Mouse (Mus musculus) heart, embryonic 13.5 days (tissue): ENCODE data around the gene Krtap12-1. TPM values are rescaled to one million over a fixed set of nuclear protein-coding genes. Genes with fewer than 3 reads are reported as not detected.
"Not testable (repeated sequence)": the region's sequence is repeated elsewhere in the genome, so short reads cannot be mapped to it uniquely, and the experiment has no call there.

ENCODE experiments used
- ATAC-seq: fragments of 200-750 bp; cut with Nextera tagmentation; 2 replicates; pipeline ENCODE4 v1.8.0; 2017; ENCODE audit warnings: moderate TSS enrichment; ENCODE audit not compliant: insufficient number of reproducible peaks, low FRiP score, low TSS enrichment; ENCODE audit errors: extremely low read depth
- H3K27ac ChIP-seq: fragments of 300-500 bp; sonication (generic); replicated peaks from 2 replicates; pipeline ENCODE4 v1.5.1; 2015; ENCODE audit warnings: moderate library complexity, mild to moderate bottlenecking, inconsistent platforms
- H3K27me3 ChIP-seq: fragments of 300-500 bp; sonication (generic); replicated peaks from 2 replicates; pipeline ENCODE4 v1.6.1; 2015; ENCODE audit warnings: mild to moderate bottlenecking, inconsistent platforms
- H3K36me3 ChIP-seq: fragments of 300-500 bp; sonication (generic); 2 replicates; pipeline ENCODE4 v1.6.1; 2015; ENCODE audit warnings: mild to moderate bottlenecking, inconsistent platforms
- H3K4me1 ChIP-seq: fragments of 300-500 bp; sonication (generic); 2 replicates; pipeline ENCODE4 v1.6.1; 2015; ENCODE audit warnings: inconsistent platforms
- H3K4me2 ChIP-seq: fragments of 300-500 bp; sonication (generic); 2 replicates; pipeline ENCODE4 v1.6.1; 2015; ENCODE audit warnings: inconsistent platforms, mild to moderate bottlenecking, moderate library complexity
- H3K4me3 ChIP-seq: fragments of 300-500 bp; sonication (generic); 2 replicates; pipeline ENCODE4 v1.5.1; 2015; ENCODE audit warnings: moderate library complexity, mild to moderate bottlenecking, inconsistent platforms
- H3K9ac ChIP-seq: fragments of 300-500 bp; sonication (generic); 2 replicates; pipeline ENCODE4 v1.6.1; 2015; ENCODE audit warnings: inconsistent platforms, mild to moderate bottlenecking, moderate library complexity
- H3K9me3 ChIP-seq: fragments of 300-500 bp; sonication (generic); 2 replicates; pipeline ENCODE4 v1.6.1; 2016; ENCODE audit warnings: inconsistent platforms
- WGBS: fragments of 180-500 bp; shearing (Covaris S2); methylation state at CpG from one replicate; pipeline ENCODE4 v1.1.7; 2015; ENCODE audit warnings: mixed read lengths; 5-methylcytosine and 5-hydroxymethylcytosine counted together
- polyA plus RNA-seq: library from polyadenylated mRNA; unstranded; fragments of >200 nt; fragmentation: Nextera tagmentation; extraction: Ambion mirVana; gene quantifications from 2 replicates; pipeline ENCODE4 v1.2.1, GENCODE M21; 2015

Krtap12-1 gene
- polyA plus RNA-seq, 1 experiment from 2014 or later: not detected

DNA sequence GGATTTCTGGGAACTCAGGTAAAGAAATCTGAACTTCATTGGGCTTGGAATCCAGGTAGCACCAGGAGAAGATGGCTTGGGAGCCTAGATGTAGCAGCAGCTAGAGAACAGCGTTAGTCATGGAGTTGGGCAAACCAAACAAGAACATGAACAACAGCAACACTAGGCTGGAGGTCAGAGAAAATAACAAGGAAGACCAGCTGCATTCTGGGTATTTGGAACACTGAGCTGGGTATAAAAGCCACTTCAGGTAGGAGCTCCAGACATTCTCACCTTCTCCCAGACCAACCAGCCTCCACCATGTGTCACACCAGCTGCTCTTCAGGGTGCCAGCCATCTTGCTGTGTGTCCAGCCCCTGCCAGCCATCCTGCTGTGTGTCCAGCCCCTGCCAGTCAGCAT lies 14.1 kb upstream of the Krtap12-1 start, which contains the start of gene Gm10272:
Gene Gm10272, plus strand, starts transcription at position 301 of the 400 bp plus-strand sequence.
- H3K9ac ChIP-seq: no peak within 1 kb of the TSS
- H3K9me3 ChIP-seq: 0 out of 2 replicates have a peak, but pooled peaks cover 12% of the 10 kb centered on the region
- no peaks in the 10 kb centered on the region for H3K36me3 ChIP-seq
- ATAC-seq: no peak
- H3K27me3 ChIP-seq: no peaks in the 10 kb centered on the region
- no peak within 1 kb of the TSS for H3K4me2 ChIP-seq
- no peaks in the 10 kb centered on the region for H3K4me1 ChIP-seq
- WGBS: 100% methylated on average over 1 of the region's 1 CpGs
- no peak within 1 kb of the TSS for H3K4me3 ChIP-seq
- H3K27ac ChIP-seq: no peak within 1 kb of the TSS

DNA sequence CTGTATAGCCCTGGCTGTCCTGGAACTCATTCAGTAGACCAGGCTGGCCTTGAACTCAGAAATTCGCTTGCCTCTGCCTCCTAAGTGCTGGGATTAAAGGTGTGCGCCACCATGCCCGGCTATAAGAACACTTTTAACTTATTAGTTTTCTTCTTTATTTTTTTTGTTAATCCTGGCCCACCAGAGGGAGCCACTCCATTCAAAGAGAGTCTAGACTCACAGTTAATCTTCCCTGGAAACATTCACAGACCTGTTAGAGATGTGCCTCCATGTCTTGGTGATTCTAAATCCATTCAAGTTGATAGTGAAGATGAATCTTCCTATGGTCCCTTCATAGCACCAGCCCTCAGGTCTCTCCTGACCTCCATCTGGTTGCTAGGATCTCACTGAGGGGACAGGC lies 10.6 kb upstream of the Krtap12-1 start:
- no peaks in the 10 kb centered on the region for H3K36me3 ChIP-seq
- no peaks in the 10 kb centered on the region for H3K27me3 ChIP-seq
- H3K27ac ChIP-seq: no peak overlapping the region
- H3K9me3 ChIP-seq: 0 out of 2 replicates have a peak, but pooled peaks cover 8% of the 10 kb centered on the region
- no peak for ATAC-seq
- no peak overlapping the region for H3K4me3 ChIP-seq
- no peaks in the 10 kb centered on the region for H3K4me1 ChIP-seq
- H3K9ac ChIP-seq: no peak overlapping the region
- H3K4me2 ChIP-seq: no peak overlapping the region
- 67% methylated on average over 3 of the region's 3 CpGs for WGBS

DNA sequence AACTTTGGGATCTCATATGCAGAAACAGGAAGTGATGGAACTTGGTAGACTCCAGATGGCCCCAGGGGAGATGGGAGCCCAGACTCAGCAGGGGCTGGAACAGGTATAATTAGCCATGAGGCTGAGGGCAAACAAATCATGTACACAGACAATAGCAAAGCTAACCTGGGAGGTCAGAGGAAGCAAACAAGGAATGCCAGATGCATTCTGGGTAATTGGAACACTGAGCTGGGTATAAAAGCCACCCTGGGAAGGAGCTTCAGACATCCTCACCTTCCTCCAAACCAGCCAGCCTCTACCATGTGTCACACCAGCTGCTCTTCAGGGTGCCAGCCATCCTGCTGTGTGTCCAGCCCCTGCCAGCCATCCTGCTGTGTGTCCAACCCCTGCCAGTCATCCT lies 9.2 kb upstream of the Krtap12-1 start, which contains the start of gene Gm10024:
Gene Gm10024, plus strand, starts transcription at position 301 of the 400 bp plus-strand sequence.
- not testable (repeated sequence) for H3K9ac ChIP-seq

DNA sequence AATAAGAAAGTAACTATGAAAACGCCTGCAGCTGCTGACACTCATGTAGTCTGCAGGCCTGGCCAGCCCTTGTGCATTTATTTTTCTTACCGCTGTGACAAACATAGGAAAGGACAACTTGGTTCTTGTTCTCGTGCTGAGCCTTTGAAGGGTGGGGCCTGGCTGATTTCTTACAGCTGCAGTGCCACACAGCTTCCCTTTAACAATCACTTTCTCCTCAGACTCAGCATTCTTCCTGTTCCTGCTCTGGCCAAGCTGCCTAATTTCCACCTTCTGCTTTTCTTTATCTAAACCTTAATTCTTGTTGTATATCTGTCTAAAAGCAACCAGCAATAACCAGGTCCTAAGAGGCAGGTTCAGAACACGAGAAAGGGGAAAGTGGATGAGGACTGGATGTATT lies 6.7 kb upstream of the Krtap12-1 start:
- Histone ChIP-seq H3K4me2 (no peak overlapping the region), H3K27ac (no peak overlapping the region), H3K4me3 (no peak overlapping the region), H3K9ac (no peak overlapping the region), H3K27me3 (no peaks in the 10 kb centered on the region), H3K4me1 (no peaks in the 10 kb centered on the region), H3K9me3 (0 out of 2 replicates have a peak, but pooled peaks cover 8% of the 10 kb centered on the region), H3K36me3 (no peaks in the 10 kb centered on the region)
- 59% methylated on average over 4 of the region's 4 CpGs for WGBS
- ATAC-seq: no peak

More for the DNA sequence above, 9.2 kb upstream of the Krtap12-1 start, which contains the start of gene Gm10024:
- not testable (repeated sequence) for H3K4me2 ChIP-seq, H3K4me1 ChIP-seq, H3K36me3 ChIP-seq, H3K9me3 ChIP-seq, H3K27ac ChIP-seq, ATAC-seq, H3K4me3 ChIP-seq, H3K27me3 ChIP-seq

DNA sequence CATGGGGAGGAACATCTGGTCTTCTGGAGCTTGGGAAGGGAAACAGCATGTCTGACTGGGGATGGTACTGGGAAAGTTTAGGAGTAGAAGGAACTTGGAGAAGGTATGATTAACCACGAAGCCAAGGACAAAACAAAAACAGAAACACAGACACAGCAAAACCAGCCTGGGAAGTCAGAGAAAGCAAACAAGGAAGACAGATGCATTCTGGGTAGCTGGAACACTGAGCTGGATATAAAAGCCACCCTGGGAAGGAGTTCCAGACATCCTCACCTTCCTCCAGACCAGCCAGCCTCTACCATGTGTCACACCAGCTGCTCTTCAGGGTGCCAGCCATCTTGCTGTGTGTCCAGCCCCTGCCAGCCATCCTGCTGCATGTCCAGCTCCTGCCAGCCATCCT lies 4.9 kb upstream of the Krtap12-1 start, which contains the start of gene Gm10142:
Gene Gm10142, plus strand, starts transcription at position 301 of the 400 bp plus-strand sequence.
- no peak for ATAC-seq
- 64% methylated on average over 1 of the region's 1 CpGs for WGBS
- Histone ChIP-seq H3K4me3 (no peak within 1 kb of the TSS), H3K9me3 (0 out of 2 replicates have a peak, but pooled peaks cover 8% of the 10 kb centered on the region), H3K27ac (no peak within 1 kb of the TSS), H3K9ac (no peak within 1 kb of the TSS), H3K27me3 (no peaks in the 10 kb centered on the region), H3K4me2 (no peak within 1 kb of the TSS), H3K36me3 (no peaks in the 10 kb centered on the region), H3K4me1 (no peaks in the 10 kb centered on the region)

DNA sequence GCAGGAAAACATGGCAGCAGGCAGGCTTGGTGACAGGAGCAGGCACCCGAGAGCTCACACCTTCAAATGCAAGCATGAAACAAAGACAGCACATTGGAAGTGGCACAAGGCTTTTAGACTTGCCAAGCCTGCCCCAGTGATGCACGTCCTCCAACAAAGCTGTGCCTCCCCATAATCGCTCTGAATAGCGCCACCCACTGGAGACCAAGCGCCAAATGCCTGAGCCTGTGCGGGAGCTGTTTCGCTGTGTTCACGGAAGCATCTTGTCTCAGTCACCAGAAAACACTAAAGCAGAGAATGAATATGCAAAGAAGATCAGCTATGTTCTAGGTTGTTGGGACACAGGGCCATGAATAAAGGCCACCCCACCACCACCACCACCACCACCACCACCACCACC lies 4.5 kb downstream of the Krtap12-1 start:
- no peaks in the 10 kb centered on the region for H3K27me3 ChIP-seq
- H3K9me3 ChIP-seq: no peaks in the 10 kb centered on the region
- H3K4me2 ChIP-seq: no peak overlapping the region
- H3K27ac ChIP-seq: no peak overlapping the region
- no peak overlapping the region for H3K9ac ChIP-seq
- no peaks in the 10 kb centered on the region for H3K4me1 ChIP-seq
- no peaks in the 10 kb centered on the region for H3K36me3 ChIP-seq
- H3K4me3 ChIP-seq: no peak overlapping the region
- WGBS: 65% methylated on average over 8 of the region's 8 CpGs
- no peak for ATAC-seq

DNA sequence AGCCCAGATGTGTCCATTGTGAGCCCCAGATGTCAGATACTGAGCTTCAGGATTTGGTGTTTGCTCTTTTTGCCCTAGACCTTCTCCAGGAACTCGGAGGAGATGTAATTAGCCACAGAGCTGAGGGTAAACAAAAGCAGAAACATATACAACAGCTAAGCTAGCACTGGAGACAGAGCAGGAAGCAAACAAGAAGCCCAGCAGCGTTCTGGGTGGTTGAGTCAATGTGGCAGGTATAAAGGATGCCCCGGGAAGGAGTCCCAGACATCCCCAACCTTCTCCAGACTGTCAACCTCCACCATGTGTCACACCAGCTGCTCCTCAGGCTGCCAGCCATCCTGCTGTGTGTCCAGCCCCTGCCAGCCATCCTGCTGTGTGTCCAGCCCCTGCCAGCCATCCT lies 5.8 kb downstream of the Krtap12-1 start, which contains the start of gene Gm10100:
Gene Gm10100, plus strand, starts transcription at position 301 of the 400 bp plus-strand sequence.
- H3K9me3 ChIP-seq: no peaks in the 10 kb centered on the region
- H3K4me1 ChIP-seq: no peaks in the 10 kb centered on the region
- no peak for ATAC-seq
- WGBS: 24% methylated on average over 3 of the region's 3 CpGs
- H3K4me3 ChIP-seq: no peak within 1 kb of the TSS
- no peaks in the 10 kb centered on the region for H3K36me3 ChIP-seq
- no peaks in the 10 kb centered on the region for H3K27me3 ChIP-seq
- no peak within 1 kb of the TSS for H3K27ac ChIP-seq
- no peak within 1 kb of the TSS for H3K4me2 ChIP-seq
- no peak within 1 kb of the TSS for H3K9ac ChIP-seq

DNA sequence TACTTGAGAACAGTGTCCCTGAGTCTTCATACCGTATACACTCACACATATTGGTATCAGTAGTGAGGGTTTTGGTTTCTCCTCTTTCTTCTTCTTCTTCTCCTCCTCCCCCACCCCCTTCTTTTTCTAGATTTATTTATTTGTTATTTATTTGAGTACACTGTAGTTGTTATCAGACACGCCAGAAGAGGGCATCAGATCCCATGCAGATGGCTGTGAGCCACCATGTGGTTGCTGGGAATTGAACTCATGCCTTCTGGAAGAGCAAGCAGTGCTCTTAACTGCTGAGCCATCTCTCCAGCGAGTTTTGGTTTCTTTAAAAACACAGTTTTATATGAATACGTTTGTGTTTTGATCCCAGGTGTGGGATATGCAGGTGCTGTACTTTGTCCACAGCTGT lies 7.9 kb downstream of the Krtap12-1 start:
- no peaks in the 10 kb centered on the region for H3K36me3 ChIP-seq
- H3K4me3 ChIP-seq: no peak overlapping the region

DNA sequence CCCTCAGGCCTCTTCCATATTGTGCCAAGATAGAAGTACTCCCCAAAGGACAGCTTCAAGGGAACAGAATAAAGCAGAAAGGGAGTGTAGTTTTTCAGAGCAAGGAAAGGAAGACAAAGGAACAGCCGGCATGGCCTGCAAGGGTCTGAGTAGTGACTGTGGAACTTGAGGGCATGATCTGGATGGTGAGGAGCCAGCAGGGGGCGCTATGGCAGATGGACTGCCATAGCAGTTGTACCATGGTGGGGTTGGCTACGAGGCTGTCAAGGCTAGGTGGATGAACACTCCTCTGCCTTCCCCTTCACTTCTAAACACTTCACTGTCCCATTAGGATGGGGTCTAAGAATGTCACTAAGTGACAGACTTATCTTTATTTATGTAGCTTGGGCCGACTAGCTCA lies 8.8 kb downstream of the Krtap12-1 start:
- ATAC-seq: no peak
- WGBS: 45% methylated on average over 4 of the region's 4 CpGs

More for the DNA sequence above, 7.9 kb downstream of the Krtap12-1 start:
- H3K4me1 ChIP-seq: no peaks in the 10 kb centered on the region
- ATAC-seq: no peak
- no peak overlapping the region for H3K27ac ChIP-seq
- no peaks in the 10 kb centered on the region for H3K9me3 ChIP-seq
- no peaks in the 10 kb centered on the region for H3K27me3 ChIP-seq
- H3K9ac ChIP-seq: no peak overlapping the region
- H3K4me2 ChIP-seq: no peak overlapping the region
- WGBS: 53% methylated on average over 4 of the region's 4 CpGs

DNA sequence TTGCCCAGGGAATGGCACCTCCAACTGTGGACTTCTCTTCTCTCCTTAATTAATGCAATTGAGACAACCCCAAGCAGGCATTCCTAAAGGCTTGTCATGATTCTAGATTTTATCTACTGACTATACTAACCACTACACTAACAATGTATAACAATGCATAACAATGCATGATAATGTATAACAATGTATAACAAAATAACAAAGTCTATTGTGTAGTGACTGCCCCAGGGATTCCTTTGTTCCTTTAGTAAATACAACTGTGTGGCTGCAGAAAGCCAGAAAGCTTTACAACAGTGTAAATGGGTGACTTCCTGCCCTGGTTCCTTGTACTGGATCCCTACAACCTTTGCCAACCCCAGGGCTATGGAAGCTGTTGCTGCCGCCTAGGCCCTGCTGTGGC lies 15.5 kb downstream of the Krtap12-1 start:
- peaks cover 13% of the 10 kb centered on the region for H3K9me3 ChIP-seq
- H3K27ac ChIP-seq: no peak overlapping the region
- no peak overlapping the region for H3K9ac ChIP-seq
- no peak overlapping the region for H3K4me3 ChIP-seq
- H3K36me3 ChIP-seq: no peaks in the 10 kb centered on the region
- WGBS: 86% methylated on average over 1 of the region's 1 CpGs
- H3K4me2 ChIP-seq: no peak overlapping the region
- no peak for ATAC-seq
- H3K4me1 ChIP-seq: no peaks in the 10 kb centered on the region
- no peaks in the 10 kb centered on the region for H3K27me3 ChIP-seq

More for the DNA sequence above, 8.8 kb downstream of the Krtap12-1 start:
- Histone ChIP-seq H3K4me2 (no peak overlapping the region), H3K4me1 (no peaks in the 10 kb centered on the region), H3K4me3 (no peak overlapping the region), H3K9me3 (peaks cover 4% of the 10 kb centered on the region), H3K9ac (no peak overlapping the region), H3K27ac (no peak overlapping the region), H3K36me3 (no peaks in the 10 kb centered on the region), H3K27me3 (no peaks in the 10 kb centered on the region)

DNA sequence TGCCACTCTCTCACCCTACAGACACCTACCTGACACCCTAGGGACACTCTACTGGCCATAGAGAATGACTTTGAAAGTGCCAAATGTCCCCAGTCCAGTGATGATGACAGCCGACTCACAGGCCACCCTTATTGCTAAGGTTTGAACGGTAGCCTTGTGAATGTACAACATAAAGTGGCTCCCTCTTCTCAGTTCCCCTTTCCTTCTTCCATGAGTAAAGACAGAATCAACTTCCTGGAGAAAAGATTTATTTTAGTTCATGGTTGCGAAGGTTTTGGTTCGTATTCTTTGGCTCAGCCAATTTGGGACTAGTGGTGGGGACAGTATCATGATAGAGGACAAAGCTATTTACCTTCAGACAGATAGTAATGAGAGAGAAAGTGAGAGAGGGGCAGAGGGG lies 18.5 kb downstream of the Krtap12-1 start:
- WGBS: 77% methylated on average over 4 of the region's 4 CpGs
- H3K9me3 ChIP-seq: peaks cover 11% of the 10 kb centered on the region
- H3K4me3 ChIP-seq: no peak overlapping the region
- H3K4me1 ChIP-seq: no peaks in the 10 kb centered on the region
- no peaks in the 10 kb centered on the region for H3K27me3 ChIP-seq
- no peak overlapping the region for H3K27ac ChIP-seq
- no peaks in the 10 kb centered on the region for H3K36me3 ChIP-seq
- no peak overlapping the region for H3K4me2 ChIP-seq
- no peak overlapping the region for H3K9ac ChIP-seq
- no peak for ATAC-seq

DNA sequence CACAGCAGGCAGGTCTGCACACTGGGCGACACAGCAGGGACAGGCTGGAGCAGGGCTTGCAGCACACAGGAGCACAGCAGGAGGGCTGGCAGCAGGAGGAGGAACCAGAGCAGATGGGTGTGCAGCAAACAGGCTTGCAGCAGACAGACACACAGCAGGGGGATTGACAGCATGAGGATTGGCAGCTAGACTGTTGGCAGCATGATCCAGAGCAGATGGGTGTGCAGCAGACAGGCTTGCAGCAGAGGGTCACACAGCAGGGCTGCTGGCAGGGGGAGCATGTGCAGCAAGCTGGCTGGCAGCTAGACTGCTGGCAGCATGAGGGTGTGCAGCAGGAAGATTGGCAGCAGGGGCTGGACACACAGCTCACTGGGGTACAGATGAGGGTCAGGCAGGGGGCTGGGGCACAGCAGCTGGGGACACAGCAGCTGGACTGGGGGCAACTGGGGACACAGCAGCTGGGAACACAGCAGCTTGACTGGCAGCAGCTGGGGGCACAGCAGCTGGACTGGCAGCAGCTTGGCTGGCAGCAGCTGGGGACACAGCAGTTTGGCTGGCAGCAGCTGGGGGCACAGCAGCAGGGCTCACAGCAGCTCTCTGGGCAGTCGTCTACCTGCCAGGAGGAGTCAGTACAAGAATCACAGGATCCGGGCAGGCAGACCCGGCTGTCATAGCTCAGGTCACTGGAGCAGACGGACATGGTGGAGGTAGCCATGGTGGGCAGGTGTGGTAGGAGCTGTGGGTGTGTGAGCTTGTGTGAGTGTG lies 21.7 kb downstream of the Krtap12-1 start, which contains the start of gene Gm18596:
Gene Gm18596, minus strand, starts transcription at position 715 of the 765 bp plus-strand sequence.
- ATAC-seq, H3K9me3 ChIP-seq, H3K9ac ChIP-seq, H3K36me3 ChIP-seq, H3K27me3 ChIP-seq, H3K27ac ChIP-seq, H3K4me2 ChIP-seq, H3K4me3 ChIP-seq, H3K4me1 ChIP-seq: not testable (repeated sequence)
- 49% methylated on average over 5 of the region's 5 CpGs for WGBS
